Mouse (Mus musculus): ENCODE data around the gene Btbd35f17. TPM values are rescaled to one million over a fixed set of nuclear protein-coding genes. Genes with fewer than 3 reads are reported as not detected.
"Not testable (repeated sequence)": the region's sequence is repeated elsewhere in the genome, so short reads cannot be mapped to it uniquely, and the experiment has no call there.

Btbd35f17 gene
- polyA plus RNA-seq (2015; fragmentation: Nextera tagmentation; extraction: Ambion mirVana), result not detected in 2 replicates

GRCm38 (mm10) chrX:4370336-4370735, at the start of gene Btbd35f17:
Btbd35f17 (plus strand) TSS chrX:4370636.
- not testable (repeated sequence) for ATAC-seq; H3K4me3 ChIP-seq; H3K36me3 ChIP-seq (ENCODE audit: poor library complexity, severe bottlenecking); H3K9me3 ChIP-seq (replicated peaks); H3K27me3 ChIP-seq; H3K4me1 ChIP-seq; H3K27ac ChIP-seq; H3K4me2 ChIP-seq; H3K9ac ChIP-seq
- WGBS, result 68% methylated on average over 2 of the region's 4 CpGs

Other genes with a start within 250 kb of the Btbd35f17 start
- gene Btbd35f28, start 174.1 kb upstream of the Btbd35f17 start, polyA plus RNA-seq (2015; fragmentation: Nextera tagmentation; extraction: Ambion mirVana), result not detected in 2 replicates
- not detected in 2 replicates for gene Btbd35f20, start 79.4 kb upstream of the Btbd35f17 start, polyA plus RNA-seq (2015; fragmentation: Nextera tagmentation; extraction: Ambion mirVana)